ENCODE assay signal across 24 mouse cellular contexts in genomic region chr13:23867405-23867804, GRCm38 (mm10). TPM values are rescaled to one million over a fixed set of nuclear protein-coding genes. Genes with fewer than 3 reads are reported as not detected.
DNase-seq lines count a peak whose midpoint lies in the region; ATAC-seq lines count a peak whose summit lies in the region.
"Had no signal": no experiment of that assay in that cellular context is flagged by ENCODE, and none has a peak within 500 bp of the region (broad histone marks: within the 10 kb centered on the region; RNA-seq: fewer than 3 reads in every experiment).

Gene Slc17a1 (plus strand): TSS chr13:23867750.

- H3K27me3 ChIP-seq in embryonic facial prominence, embryonic 14.5 days (replicated peaks; ENCODE audit: control insufficient read depth, insufficient read depth, low read length), result no peaks in the 10 kb centered on the region
- H3K27me3 ChIP-seq in embryonic facial prominence, embryonic 10.5 days (replicated peaks; ENCODE audit: low read depth, poor library complexity, severe bottlenecking), result no peaks in the 10 kb centered on the region
- H3K27me3 ChIP-seq in liver, embryonic 13.5 days, result no peaks in the 10 kb centered on the region
- H3K27me3 ChIP-seq in liver, embryonic 11.5 days (replicated peaks; ENCODE audit: control insufficient read depth, insufficient read depth, low read length), result no peaks in the 10 kb centered on the region
- H3K27me3 ChIP-seq: hindbrain, embryonic 15.5 days had no signal

- H3K27ac ChIP-seq in embryonic facial prominence, embryonic 14.5 days (replicated peaks; ENCODE audit: low read depth, low read length), result no peak within 1 kb of the TSS
- H3K27ac ChIP-seq in embryonic facial prominence, embryonic 10.5 days (replicated peaks), result no peak within 1 kb of the TSS
- peak within 1 kb of the TSS; percentile 34 for H3K27ac ChIP-seq in liver, embryonic 13.5 days
- no peak within 1 kb of the TSS for H3K27ac ChIP-seq in liver, embryonic 11.5 days (ENCODE audit: low read depth, low read length)
- H3K27ac ChIP-seq: hindbrain, embryonic 15.5 days had no signal

- no peak within 1 kb of the TSS for H3K9ac ChIP-seq in embryonic facial prominence, embryonic 14.5 days (ENCODE audit: low read depth, low read length)
- H3K9ac ChIP-seq in liver, embryonic 13.5 days, result no peak within 1 kb of the TSS
- H3K9ac ChIP-seq in liver, embryonic 11.5 days (ENCODE audit: low read depth, low read length), result no peak within 1 kb of the TSS
- H3K9ac ChIP-seq: forebrain, postnatal 0 days; heart, embryonic 13.5 days; hindbrain, embryonic 15.5 days had no signal

- no peak for ATAC-seq in embryonic facial prominence, embryonic 14.5 days (ENCODE audit: low read depth)
- no peak for ATAC-seq in liver, embryonic 13.5 days (ENCODE audit: low read depth)
- ATAC-seq in liver, embryonic 11.5 days (replicated peaks; ENCODE audit: low FRiP score), result no peak
- ATAC-seq: forebrain, postnatal 0 days; intestine, postnatal 0 days; midbrain, embryonic 16.5 days had no signal

- intact Hi-C loops in left cerebral cortex, postnatal 25 days (cut with DNase I), result no loop called here

- H3K4me3 ChIP-seq in embryonic facial prominence, embryonic 14.5 days (ENCODE audit: low read depth, low read length), result no peak within 1 kb of the TSS
- H3K4me3 ChIP-seq in embryonic facial prominence, embryonic 10.5 days, result no peak within 1 kb of the TSS
- H3K4me3 ChIP-seq in liver, embryonic 13.5 days (replicated peaks), result no peak within 1 kb of the TSS
- H3K4me3 ChIP-seq in liver, embryonic 11.5 days (ENCODE audit: low read depth, low read length), result no peak within 1 kb of the TSS
- H3K4me3 ChIP-seq: heart, embryonic 13.5 days; hindbrain, embryonic 15.5 days had no signal

- H3K9me3 ChIP-seq in embryonic facial prominence, embryonic 14.5 days (ENCODE audit: control insufficient read depth, low read length), result no peaks in the 10 kb centered on the region
- no peaks in the 10 kb centered on the region for H3K9me3 ChIP-seq in embryonic facial prominence, embryonic 10.5 days
- no peaks in the 10 kb centered on the region for H3K9me3 ChIP-seq in liver, embryonic 13.5 days (replicated peaks)
- H3K9me3 ChIP-seq in liver, embryonic 11.5 days (ENCODE audit: control insufficient read depth, low read length), result no peaks in the 10 kb centered on the region
- H3K9me3 ChIP-seq: heart, embryonic 13.5 days; hindbrain, embryonic 15.5 days had no signal

- H3K4me2 ChIP-seq in embryonic facial prominence, embryonic 14.5 days (ENCODE audit: low read depth, low read length), result no peak within 1 kb of the TSS
- no peak within 1 kb of the TSS for H3K4me2 ChIP-seq in liver, embryonic 13.5 days
- H3K4me2 ChIP-seq in liver, embryonic 11.5 days, result no peak within 1 kb of the TSS
- H3K4me2 ChIP-seq: heart, embryonic 13.5 days; hindbrain, embryonic 15.5 days had no signal

- 74% methylated on average over 7 of the region's 7 CpGs for WGBS in embryonic facial prominence, embryonic 14.5 days
- WGBS in embryonic facial prominence, embryonic 10.5 days, result 89% methylated on average over 7 of the region's 7 CpGs
- WGBS in liver, embryonic 13.5 days (ENCODE audit: insufficient replicate concordance), result 76% methylated on average over 7 of the region's 7 CpGs
- 88% methylated on average over 7 of the region's 7 CpGs for WGBS in liver, embryonic 11.5 days

- no peaks in the 10 kb centered on the region for H3K36me3 ChIP-seq in embryonic facial prominence, embryonic 14.5 days (ENCODE audit: control insufficient read depth, insufficient read depth, low read length)
- H3K36me3 ChIP-seq in embryonic facial prominence, embryonic 10.5 days (replicated peaks), result no peaks in the 10 kb centered on the region
- H3K36me3 ChIP-seq in liver, embryonic 13.5 days, result no peaks in the 10 kb centered on the region
- H3K36me3 ChIP-seq in liver, embryonic 11.5 days (ENCODE audit: control insufficient read depth, insufficient read depth, low read length), result no peaks in the 10 kb centered on the region
- H3K36me3 ChIP-seq: heart, embryonic 13.5 days; hindbrain, embryonic 15.5 days had no signal

- 0 out of 2 replicates have a peak, but pooled peaks cover 4% of the 10 kb centered on the region for H3K4me1 ChIP-seq in embryonic facial prominence, embryonic 14.5 days (ENCODE audit: control insufficient read depth, insufficient read depth, low read length)
- H3K4me1 ChIP-seq in embryonic facial prominence, embryonic 10.5 days, result peaks cover 3% of the 10 kb centered on the region
- peaks cover 20% of the 10 kb centered on the region; the same call in 1 of the 2 replicates for H3K4me1 ChIP-seq in liver, embryonic 13.5 days (replicated peaks)
- H3K4me1 ChIP-seq in liver, embryonic 11.5 days (replicated peaks; ENCODE audit: control insufficient read depth, insufficient read depth, low read length), result peaks cover 10% of the 10 kb centered on the region
- H3K4me1 ChIP-seq: hindbrain, embryonic 15.5 days had no signal

- DNase-seq in embryonic facial prominence, embryonic 14.5 days (ENCODE audit: low spot score), result peak; percentile 35
- no peak for DNase-seq in embryonic facial prominence, embryonic 10.5 days (ENCODE audit: low spot score)
- no peak for DNase-seq in liver, embryonic 13.5 days
- DNase-seq in liver, embryonic 11.5 days (ENCODE audit: low spot score), result no peak
- DNase-seq in kidney, postnatal 36 days, result peak; percentile 66 to 78
- DNase-seq in right cerebral cortex, postnatal 36 days (ENCODE audit: low spot score in 2 of 2), result no peak
- DNase-seq in left cerebral cortex, postnatal 25 days (ENCODE audit: low spot score in 2 of 2), result no peak
- DNase-seq in right cerebral cortex, postnatal 4 days, result no peak
- DNase-seq: adrenal gland, postnatal 25 days; cerebellum, adult 2 months; forebrain, postnatal 0 days; heart, adult 11 months; heart, postnatal 36 days; right cerebral cortex, adult 18-20 months had no signal

RNA-seq across cellular contexts. Expression of gene Slc17a1, which starts in this region (rescaled TPM):
- not detected in 2 replicates for polyA plus RNA-seq in embryonic facial prominence, embryonic 14.5 days (2014; fragmentation: Nextera tagmentation; extraction: Ambion mirVana)
- polyA plus RNA-seq in embryonic facial prominence, embryonic 10.5 days (2016; fragmentation: Nextera tagmentation; extraction: Ambion mirVana), result not detected in 2 replicates
- polyA plus RNA-seq in liver, embryonic 13.5 days (2015; fragmentation: Nextera tagmentation; extraction: Ambion mirVana), result 0.05 TPM in 1 of 2 replicates, not detected in the other
- not detected in 2 replicates for polyA plus RNA-seq in liver, embryonic 11.5 days (2014; fragmentation: Nextera tagmentation; extraction: Ambion mirVana)
- total RNA-seq in left cerebral cortex, postnatal 25 days (2021), result not detected
- total RNA-seq: adrenal gland, postnatal 25 days; forebrain, postnatal 0 days; gastrocnemius, adult 8-10 months; heart, postnatal 36 days; layer of hippocampus, postnatal 14 days; left cerebral cortex, postnatal 14 days; megakaryocyte, adult 5-6 weeks had no signal
- polyA plus RNA-seq: cerebellum, adult 2 months; embryonic facial prominence, embryonic 11.5 days; forebrain, postnatal 0 days; heart, embryonic 13.5 days; hindbrain, embryonic 15.5 days; lung, embryonic 16.5 days; midbrain, embryonic 16.5 days had no signal

Comparison
In these comparisons a context has a peak if more than half of its experiments do, and no peak if none do; other contexts are left out.
1. Peak in DNase-seq in embryonic facial prominence, embryonic 14.5 days; RNA of the gene not detected or under 1 TPM.
2. DNase-seq: peak in kidney, postnatal 36 days (2 of 2); none in embryonic facial prominence, embryonic 10.5 days (single experiment), liver, embryonic 13.5 days (single experiment), liver, embryonic 11.5 days (single experiment), right cerebral cortex, postnatal 36 days (0 of 2), left cerebral cortex, postnatal 25 days (0 of 2) and right cerebral cortex, postnatal 4 days (single experiment).